Mouse (Mus musculus) ovary, postnatal 10 days (tissue): ENCODE data around the gene Stim2.

ENCODE experiments used
- DNase-seq: peaks from one replicate; pipeline ENCODE4 v3.0.0; 2022; ENCODE audit warnings: low spot score

Gene Stim2

GRCm38 (mm10) chr5:54049145-54049733, 50.9 kb downstream of the Stim2 start:
- no peak for DNase-seq

- DNase-seq = no peak
These were observed 51.6 kb downstream of the Stim2 start for GRCm38 (mm10) chr5:54049940-54050339.

- DNase-seq = no peak
These were observed 52.8 kb downstream of the Stim2 start for GRCm38 (mm10) chr5:54051056-54051455.

GRCm38 (mm10) chr5:54052205-54052604, 53.9 kb downstream of the Stim2 start:
- no peak for DNase-seq

- DNase-seq = no peak
These were observed 55.5 kb downstream of the Stim2 start for GRCm38 (mm10) chr5:54053673-54054366.

- DNase-seq = no peak
These were observed 58.0 kb downstream of the Stim2 start for GRCm38 (mm10) chr5:54056266-54056665.

- DNase-seq = no peak
These were observed 61.7 kb downstream of the Stim2 start for GRCm38 (mm10) chr5:54059998-54060397.

- no peak for DNase-seq
These were observed 63.8 kb downstream of the Stim2 start for GRCm38 (mm10) chr5:54062079-54062478.

GRCm38 (mm10) chr5:54067591-54067990, 69.3 kb downstream of the Stim2 start:
- no peak for DNase-seq

GRCm38 (mm10) chr5:54070549-54070948, 72.2 kb downstream of the Stim2 start:
- DNase-seq = no peak

GRCm38 (mm10) chr5:54071288-54071687, 73.0 kb downstream of the Stim2 start:
- no peak for DNase-seq

GRCm38 (mm10) chr5:54071705-54072104, 73.4 kb downstream of the Stim2 start:
- DNase-seq = no peak

GRCm38 (mm10) chr5:54073291-54073690, 75.0 kb downstream of the Stim2 start:
- DNase-seq = no peak

- DNase-seq = no peak
These were observed 81.7 kb downstream of the Stim2 start for GRCm38 (mm10) chr5:54079997-54080396.

- no peak for DNase-seq
These were observed 89.6 kb downstream of the Stim2 start for GRCm38 (mm10) chr5:54087912-54088311.

- no peak for DNase-seq
These were observed 99.9 kb downstream of the Stim2 start for GRCm38 (mm10) chr5:54098219-54098618.

GRCm38 (mm10) chr5:54100916-54101315, 102.6 kb downstream of the Stim2 start:
- DNase-seq = no peak

GRCm38 (mm10) chr5:54101318-54101717, 103.0 kb downstream of the Stim2 start:
- DNase-seq = no peak

GRCm38 (mm10) chr5:54101960-54102359, 103.7 kb downstream of the Stim2 start:
- no peak for DNase-seq

- no peak for DNase-seq
These were observed 108.4 kb downstream of the Stim2 start for GRCm38 (mm10) chr5:54106669-54107068.

GRCm38 (mm10) chr5:54107069-54107468, 108.8 kb downstream of the Stim2 start:
- no peak for DNase-seq

GRCm38 (mm10) chr5:54109096-54109495, 110.8 kb downstream of the Stim2 start:
- no peak for DNase-seq

- no peak for DNase-seq
These were observed 112.5 kb downstream of the Stim2 start for GRCm38 (mm10) chr5:54110789-54111188.

GRCm38 (mm10) chr5:54113284-54113683, 115.0 kb downstream of the Stim2 start:
- no peak for DNase-seq
